Mouse (Mus musculus): Measurements from ENCODE around the gene Tle6. TPM values are rescaled to one million over a fixed set of nuclear protein-coding genes. Genes with fewer than 3 reads are reported as not detected.
"Not testable (repeated sequence)": the region's sequence is repeated elsewhere in the genome, so short reads cannot be mapped to it uniquely, and the experiment has no call there.

Tle6 gene
- polyA plus RNA-seq (2015; fragmentation: Nextera tagmentation; extraction: Ambion mirVana), result 3.5 and 4.5 TPM in 2 replicates

- peak; percentile 88 for ATAC-seq (ENCODE audit: low read depth)
- Histone ChIP-seq H3K4me2 (ENCODE audit: low read depth, low read length) (peak within 1 kb of the TSS; percentile 72), H3K9me3 (replicated peaks; ENCODE audit: control insufficient read depth, low read length) (no peaks in the 10 kb centered on the region), H3K36me3 (ENCODE audit: control insufficient read depth, insufficient read depth) (no peaks in the 10 kb centered on the region), H3K4me1 (ENCODE audit: control insufficient read depth, low read depth, low read length) (peaks cover 52% of the 10 kb centered on the region), H3K9ac (ENCODE audit: low read depth, low read length) (peak within 1 kb of the TSS; percentile 43), H3K4me3 (ENCODE audit: low read depth, low read length) (peak within 1 kb of the TSS; percentile 48), H3K27ac (ENCODE audit: low read length) (peak within 1 kb of the TSS; percentile 10; the same call in 1 of the 2 replicates), H3K27me3 (ENCODE audit: control insufficient read depth, insufficient read depth, low read depth, low read length) (peaks cover 18% of the 10 kb centered on the region)
- WGBS (ENCODE audit: insufficient replicate concordance), result under 1% methylated on average over 27 of the region's 28 CpGs
Observed at GRCm38 (mm10) chr10:81600738-81601203, at the start of gene Tle6. Gene Tle6 (minus strand): TSS chr10:81601073.

- ATAC-seq (ENCODE audit: low read depth), result peak; percentile 94
- peak within 1 kb of the TSS; percentile 61; the same call in 1 of the 2 replicates for H3K27ac ChIP-seq (ENCODE audit: low read length)
- peak within 1 kb of the TSS; percentile 67 for H3K4me3 ChIP-seq (ENCODE audit: low read depth, low read length)
- not testable (repeated sequence) for H3K27me3 ChIP-seq (ENCODE audit: control insufficient read depth, insufficient read depth, low read depth, low read length); H3K9me3 ChIP-seq (replicated peaks; ENCODE audit: control insufficient read depth, low read length); H3K4me1 ChIP-seq (ENCODE audit: control insufficient read depth, low read depth, low read length); H3K36me3 ChIP-seq (ENCODE audit: control insufficient read depth, insufficient read depth)
- WGBS (ENCODE audit: insufficient replicate concordance), result 2% methylated on average over 32 of the region's 52 CpGs
- peak within 1 kb of the TSS; percentile 62 for H3K4me2 ChIP-seq (ENCODE audit: low read depth, low read length)
- peak within 1 kb of the TSS; percentile 74 for H3K9ac ChIP-seq (ENCODE audit: low read depth, low read length)
Observed at GRCm38 (mm10) chr10:81648803-81649775, 48.2 kb upstream of the Tle6 start, which contains the start of gene Gm10778. Gene Gm10778 (plus strand): TSS chr10:81649059.

GRCm38 (mm10) chr10:81646015-81646555, 45.2 kb upstream of the Tle6 start:
- H3K9me3 ChIP-seq (replicated peaks; ENCODE audit: control insufficient read depth, low read length), result no peaks in the 10 kb centered on the region
- WGBS (ENCODE audit: insufficient replicate concordance), result 63% methylated on average over 7 of the region's 7 CpGs
- no peak overlapping the region for H3K9ac ChIP-seq (ENCODE audit: low read depth, low read length)
- no peak overlapping the region for H3K4me2 ChIP-seq (ENCODE audit: low read depth, low read length)
- no peak for ATAC-seq (ENCODE audit: low read depth)
- H3K27ac ChIP-seq (ENCODE audit: low read length), result no peak overlapping the region
- H3K4me3 ChIP-seq (ENCODE audit: low read depth, low read length), result no peak overlapping the region
- H3K36me3 ChIP-seq (ENCODE audit: control insufficient read depth, insufficient read depth), result no peaks in the 10 kb centered on the region
- H3K4me1 ChIP-seq (ENCODE audit: control insufficient read depth, low read depth, low read length), result peaks cover 17% of the 10 kb centered on the region
- no peaks in the 10 kb centered on the region for H3K27me3 ChIP-seq (ENCODE audit: control insufficient read depth, insufficient read depth, low read depth, low read length)

GRCm38 (mm10) chr10:81645391-81645790, 44.5 kb upstream of the Tle6 start:
- no peak for ATAC-seq (ENCODE audit: low read depth)
- no peak overlapping the region for H3K4me2 ChIP-seq (ENCODE audit: low read depth, low read length)
- no peak overlapping the region for H3K27ac ChIP-seq (ENCODE audit: low read length)
- no peak overlapping the region for H3K9ac ChIP-seq (ENCODE audit: low read depth, low read length)
- peaks cover 17% of the 10 kb centered on the region for H3K4me1 ChIP-seq (ENCODE audit: control insufficient read depth, low read depth, low read length)
- 66% methylated on average over 4 of the region's 4 CpGs for whole genome bisulfite sequencing (ENCODE audit: insufficient replicate concordance)
- H3K27me3 ChIP-seq (ENCODE audit: control insufficient read depth, insufficient read depth, low read depth, low read length), result no peaks in the 10 kb centered on the region
- H3K4me3 ChIP-seq (ENCODE audit: low read depth, low read length), result no peak overlapping the region
- H3K9me3 ChIP-seq (replicated peaks; ENCODE audit: control insufficient read depth, low read length), result no peaks in the 10 kb centered on the region
- no peaks in the 10 kb centered on the region for H3K36me3 ChIP-seq (ENCODE audit: control insufficient read depth, insufficient read depth)

GRCm38 (mm10) chr10:81644716-81645115, 43.8 kb upstream of the Tle6 start:
- no peaks in the 10 kb centered on the region for H3K36me3 ChIP-seq (ENCODE audit: control insufficient read depth, insufficient read depth)
- no peak for ATAC-seq (ENCODE audit: low read depth)
- 86% methylated on average over 18 of the region's 18 CpGs for WGBS (ENCODE audit: insufficient replicate concordance)

GRCm38 (mm10) chr10:81644162-81644561, 43.3 kb upstream of the Tle6 start:
- Histone ChIP-seq H3K9me3 (replicated peaks; ENCODE audit: control insufficient read depth, low read length) (no peaks in the 10 kb centered on the region), H3K4me2 (ENCODE audit: low read depth, low read length) (peak overlapping the region; percentile 96), H3K27me3 (ENCODE audit: control insufficient read depth, insufficient read depth, low read depth, low read length) (no peaks in the 10 kb centered on the region), H3K36me3 (ENCODE audit: control insufficient read depth, insufficient read depth) (no peaks in the 10 kb centered on the region), H3K27ac (ENCODE audit: low read length) (peak overlapping the region; percentile 94), H3K4me1 (ENCODE audit: control insufficient read depth, low read depth, low read length) (peaks cover 14% of the 10 kb centered on the region), H3K9ac (ENCODE audit: low read depth, low read length) (peak overlapping the region; percentile 90), H3K4me3 (ENCODE audit: low read depth, low read length) (peak overlapping the region; percentile 81)
- 37% methylated on average over 2 of the region's 2 CpGs for WGBS (ENCODE audit: insufficient replicate concordance)
- no peak for ATAC-seq (ENCODE audit: low read depth)

More at GRCm38 (mm10) chr10:81644716-81645115, 43.8 kb upstream of the Tle6 start:
- no peak overlapping the region for H3K4me3 ChIP-seq (ENCODE audit: low read depth, low read length)
- H3K27ac ChIP-seq (ENCODE audit: low read length), result no peak overlapping the region
- no peak overlapping the region for H3K4me2 ChIP-seq (ENCODE audit: low read depth, low read length)
- H3K4me1 ChIP-seq (ENCODE audit: control insufficient read depth, low read depth, low read length), result peaks cover 14% of the 10 kb centered on the region
- no peak overlapping the region for H3K9ac ChIP-seq (ENCODE audit: low read depth, low read length)
- no peaks in the 10 kb centered on the region for H3K9me3 ChIP-seq (replicated peaks; ENCODE audit: control insufficient read depth, low read length)
- H3K27me3 ChIP-seq (ENCODE audit: control insufficient read depth, insufficient read depth, low read depth, low read length), result no peaks in the 10 kb centered on the region

- no peaks in the 10 kb centered on the region for H3K36me3 ChIP-seq (ENCODE audit: control insufficient read depth, insufficient read depth)
- H3K4me2 ChIP-seq (ENCODE audit: low read depth, low read length), result peak overlapping the region; percentile 96
- no peaks in the 10 kb centered on the region for H3K27me3 ChIP-seq (ENCODE audit: control insufficient read depth, insufficient read depth, low read depth, low read length)
- WGBS (ENCODE audit: insufficient replicate concordance), result under 1% methylated on average over 70 of the region's 75 CpGs
- peaks cover 12% of the 10 kb centered on the region for H3K4me1 ChIP-seq (ENCODE audit: control insufficient read depth, low read depth, low read length)
- peak overlapping the region; percentile 81 for H3K4me3 ChIP-seq (ENCODE audit: low read depth, low read length)
- H3K27ac ChIP-seq (ENCODE audit: low read length), result peak overlapping the region; percentile 94
- peak; percentile 89 for ATAC-seq (ENCODE audit: low read depth)
- peak overlapping the region; percentile 90 for H3K9ac ChIP-seq (ENCODE audit: low read depth, low read length)
- no peaks in the 10 kb centered on the region for H3K9me3 ChIP-seq (replicated peaks; ENCODE audit: control insufficient read depth, low read length)
Observed at GRCm38 (mm10) chr10:81643449-81644055, 42.7 kb upstream of the Tle6 start.

GRCm38 (mm10) chr10:81642648-81643448, 42.0 kb upstream of the Tle6 start:
- peak overlapping the region; percentile 81 for H3K4me3 ChIP-seq (ENCODE audit: low read depth, low read length)
- peak overlapping the region; percentile 94 for H3K27ac ChIP-seq (ENCODE audit: low read length)
- H3K4me1 ChIP-seq (ENCODE audit: control insufficient read depth, low read depth, low read length), result peaks cover 12% of the 10 kb centered on the region
- H3K36me3 ChIP-seq (ENCODE audit: control insufficient read depth, insufficient read depth), result no peaks in the 10 kb centered on the region
- 18% methylated on average over 24 of the region's 24 CpGs for WGBS (ENCODE audit: insufficient replicate concordance)
- H3K9me3 ChIP-seq (replicated peaks; ENCODE audit: control insufficient read depth, low read length), result no peaks in the 10 kb centered on the region
- ATAC-seq (ENCODE audit: low read depth), result no peak; the same call in 1 of the 2 replicates
- no peaks in the 10 kb centered on the region for H3K27me3 ChIP-seq (ENCODE audit: control insufficient read depth, insufficient read depth, low read depth, low read length)
- H3K4me2 ChIP-seq (ENCODE audit: low read depth, low read length), result peak overlapping the region; percentile 96
- H3K9ac ChIP-seq (ENCODE audit: low read depth, low read length), result peak overlapping the region; percentile 90

All from liver, embryonic 16.5 days (tissue).